Mouse (Mus musculus) spleen, postnatal 4 days (tissue): Measurements from ENCODE around the gene Gm49369.
"Not testable (repeated sequence)": the region's sequence is repeated elsewhere in the genome, so short reads cannot be mapped to it uniquely, and the experiment has no call there.

Experiments
- DNase-seq, 2 experiments: peaks; one replicate each; pipeline ENCODE4 v3.0.0; 2022; ENCODE audit warnings: low spot score in 2 of 2

Gm49369 gene

DNA sequence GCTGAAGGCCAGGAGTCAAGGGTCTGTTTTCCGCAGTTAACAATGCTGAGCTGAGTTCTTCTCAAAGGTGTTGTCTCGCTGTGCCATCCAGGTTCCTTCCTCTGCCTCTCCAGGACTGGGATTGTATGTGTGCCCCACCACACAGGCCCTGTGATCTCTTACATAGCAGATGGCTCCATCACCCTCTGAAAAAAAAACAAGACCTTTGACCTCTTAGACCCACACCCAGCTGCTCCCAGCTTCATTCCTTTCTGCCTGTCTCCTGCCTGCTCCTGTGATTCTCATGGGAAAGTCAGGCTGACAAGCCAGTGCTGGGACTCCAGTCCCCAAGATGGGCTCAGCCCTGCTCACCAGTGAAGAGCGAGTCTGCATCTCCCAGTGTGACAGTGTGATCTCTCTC, 54.0 kb downstream of the Gm49369 start:
- no peak for DNase-seq

DNA sequence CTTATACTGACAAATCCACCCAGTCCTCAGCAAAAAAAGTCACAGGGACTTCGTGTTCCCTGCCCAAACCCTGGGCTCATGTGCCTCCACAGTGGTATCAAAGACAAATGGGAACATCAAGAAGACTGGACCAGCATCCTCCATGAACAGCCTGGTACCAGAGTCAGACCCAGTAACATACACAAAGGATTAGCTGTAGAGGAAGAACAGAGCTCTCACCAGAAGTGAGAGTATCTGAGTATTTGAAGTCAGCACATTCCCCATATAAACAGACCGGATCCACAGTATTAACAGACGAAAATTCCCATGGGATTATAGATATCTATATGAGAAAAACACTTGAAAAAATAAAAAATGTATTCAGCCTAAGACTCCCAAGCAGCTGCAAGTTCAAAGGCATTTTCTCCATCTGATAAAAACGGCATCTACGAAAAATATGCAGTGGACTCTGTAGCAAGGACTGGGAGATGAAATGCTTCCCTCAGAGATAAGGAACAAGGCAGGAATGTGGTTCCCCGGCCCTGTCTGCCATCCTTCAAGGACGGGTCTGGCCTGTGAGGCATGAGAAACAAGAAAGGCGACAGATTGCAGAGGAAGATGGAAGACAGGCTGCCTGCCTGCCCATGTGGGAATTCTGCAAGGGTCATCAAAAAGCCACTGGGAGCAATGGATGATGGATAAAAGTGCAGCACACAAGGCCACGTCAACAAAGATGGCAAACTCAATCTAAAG, 55.6 kb downstream of the Gm49369 start:
- DNase-seq = no peak

DNA sequence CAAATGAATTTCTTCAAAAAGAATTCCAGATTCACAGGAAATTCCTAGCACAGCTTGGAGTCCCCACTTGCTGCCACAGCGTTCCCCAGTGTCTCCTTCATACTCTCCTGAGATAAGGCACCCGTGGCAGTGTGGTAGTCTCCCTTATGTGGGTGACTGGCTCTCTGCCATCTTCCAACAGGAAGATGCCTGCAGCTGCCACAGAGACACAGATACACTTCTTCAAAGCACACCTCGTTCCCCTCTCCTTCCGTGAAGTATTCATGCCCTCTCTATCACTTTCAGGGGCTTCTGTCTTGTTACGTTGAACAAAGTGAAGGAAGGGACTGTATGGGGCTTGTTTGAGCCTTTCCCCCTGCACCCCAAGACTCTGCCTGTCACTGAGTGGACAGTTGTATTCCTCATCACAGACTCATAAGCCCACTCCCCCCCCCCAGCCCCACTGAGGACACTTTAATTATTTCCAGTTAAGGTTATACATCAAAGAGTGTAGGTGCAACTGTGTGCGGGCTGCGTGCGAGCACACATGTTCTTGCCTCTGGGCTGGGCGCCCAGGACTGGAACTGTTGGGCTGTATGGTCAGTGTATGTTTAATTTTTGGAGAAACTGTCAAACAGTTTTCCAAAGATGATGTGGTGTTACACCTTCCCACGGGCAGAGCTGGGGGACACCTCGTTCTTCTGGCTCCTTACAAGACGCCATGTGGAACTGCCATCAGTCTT, 58.9 kb downstream of the Gm49369 start:
- DNase-seq = no peak

GRCm38 (mm10) chr7:142322641-142323040, 59.8 kb downstream of the Gm49369 start:
- DNase-seq = no peak

GRCm38 (mm10) chr7:142321637-142322306, 60.7 kb downstream of the Gm49369 start:
- DNase-seq = not testable (repeated sequence)
